Mouse (Mus musculus): ENCODE data around the gene Pum1.

DNA sequence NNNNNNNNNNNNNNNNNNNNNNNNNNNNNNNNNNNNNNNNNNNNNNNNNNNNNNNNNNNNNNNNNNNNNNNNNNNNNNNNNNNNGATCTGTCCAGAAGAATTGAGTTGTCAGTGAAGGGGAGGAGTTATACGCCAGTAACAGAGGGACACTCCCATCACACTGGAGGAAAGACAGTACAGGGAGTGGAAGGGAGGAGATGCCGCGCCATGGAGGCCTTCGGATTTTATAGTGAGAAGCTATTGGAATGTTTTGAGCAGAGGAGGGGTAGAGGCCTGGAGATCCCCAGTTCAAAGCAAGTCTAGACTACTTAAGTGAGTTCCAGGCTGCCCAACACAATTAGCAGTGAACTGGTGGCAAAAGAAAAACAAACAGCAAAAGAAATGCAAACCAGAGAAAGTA, 33.7 kb upstream of the Pum1 start:
- TF ChIP-seq CTCF (IDR thresholded peaks at IDR 0.05; ENCODE audit: control insufficient read depth, insufficient read depth, insufficient read length) = no peak
- no peak for TF ChIP-seq USF1 (IDR thresholded peaks at IDR 0.05; ENCODE audit: low read depth)

Measured in C2C12 (cell line).